In genomic region chr11:120351250-120352092, GRCm38 (mm10) we compare ENCODE assay signal across 9 mouse cellular contexts. TPM values are rescaled to one million over a fixed set of nuclear protein-coding genes. Genes with fewer than 3 reads are reported as not detected.
A peak's percentile ranks its signal among the peaks of the same experiment; 100 is the strongest.
DNase-seq lines count a peak whose midpoint lies in the region; ATAC-seq lines count a peak whose summit lies in the region.
"Had no signal": no experiment of that assay in that cellular context is flagged by ENCODE, and none has a peak within 500 bp of the region (broad histone marks: within the 10 kb centered on the region; RNA-seq: fewer than 3 reads in every experiment).

No protein-coding gene starts in this region.

- no peaks in the 10 kb centered on the region for H3K27me3 ChIP-seq in hindbrain, embryonic 14.5 days (ENCODE audit: control insufficient read depth, insufficient read depth, low read length)
- peaks cover 29% of the 10 kb centered on the region for H3K27me3 ChIP-seq in liver, embryonic 13.5 days

- 89% methylated on average over 10 of the region's 10 CpGs for WGBS in hindbrain, embryonic 14.5 days
- 84% methylated on average over 10 of the region's 10 CpGs for WGBS in liver, embryonic 13.5 days (ENCODE audit: insufficient replicate concordance)

- H3K4me3 ChIP-seq in hindbrain, embryonic 14.5 days (replicated peaks; ENCODE audit: low read length): no peak overlapping the region
- no peak overlapping the region; the same call in 1 of the 2 replicates for H3K4me3 ChIP-seq in liver, embryonic 13.5 days (replicated peaks)

- H3K4me2 ChIP-seq in hindbrain, embryonic 14.5 days (replicated peaks): peak overlapping the region; percentile 79
- H3K4me2 ChIP-seq in liver, embryonic 13.5 days: no peak overlapping the region; the same call in 1 of the 2 replicates

- peak overlapping the region; percentile 100 for H3K27ac ChIP-seq in hindbrain, embryonic 14.5 days
- peak overlapping the region; percentile 92 for H3K27ac ChIP-seq in liver, embryonic 13.5 days

- peaks cover 30% of the 10 kb centered on the region for H3K4me1 ChIP-seq in hindbrain, embryonic 14.5 days (replicated peaks; ENCODE audit: control insufficient read depth, insufficient read depth, low read length)
- peaks cover 86% of the 10 kb centered on the region for H3K4me1 ChIP-seq in liver, embryonic 13.5 days (replicated peaks)

- H3K9me3 ChIP-seq in hindbrain, embryonic 14.5 days (ENCODE audit: control insufficient read depth, low read length): no peaks in the 10 kb centered on the region
- H3K9me3 ChIP-seq in liver, embryonic 13.5 days (replicated peaks): no peaks in the 10 kb centered on the region
- H3K9me3 ChIP-seq: G1E had no signal

- peaks cover 8% of the 10 kb centered on the region; the same call in 1 of the 2 replicates for H3K36me3 ChIP-seq in hindbrain, embryonic 14.5 days (replicated peaks; ENCODE audit: control insufficient read depth, insufficient read depth)
- peaks cover 8% of the 10 kb centered on the region for H3K36me3 ChIP-seq in liver, embryonic 13.5 days

- ATAC-seq in hindbrain, embryonic 14.5 days (ENCODE audit: low FRiP score): no peak
- no peak for ATAC-seq in liver, embryonic 13.5 days (ENCODE audit: low read depth)

- peak; percentile 56 for DNase-seq in cerebellum, adult 9-11 months
- no peak for DNase-seq in cerebellum, postnatal 36 days
- peak; percentile 1 to 4 for DNase-seq in thymus, postnatal 36 days
- DNase-seq in thymus, postnatal 0 days (ENCODE audit: low spot score): no peak
- DNase-seq in hindbrain, embryonic 14.5 days (ENCODE audit: low spot score): no peak
- DNase-seq in liver, embryonic 13.5 days: no peak
- peak; percentile 22 for DNase-seq in urinary bladder, postnatal 14 days (ENCODE audit: low spot score)
- no peak for DNase-seq in thymus, postnatal 25 days

- peak overlapping the region; percentile 99 for H3K9ac ChIP-seq in hindbrain, embryonic 14.5 days
- no peak overlapping the region for H3K9ac ChIP-seq in liver, embryonic 13.5 days

RNA-seq across cellular contexts. Expression of gene Actg1, which starts 3.1 kb away (rescaled TPM):
- polyA plus RNA-seq in thymus, postnatal 0 days (2015; fragmentation: Nextera tagmentation; extraction: Ambion mirVana): 1,815 and 1,857 TPM in 2 replicates
- polyA plus RNA-seq in hindbrain, embryonic 14.5 days (2014; fragmentation: Nextera tagmentation; extraction: Ambion mirVana): 4,053 and 4,080 TPM in 2 replicates
- 712 and 750 TPM in 2 replicates for polyA plus RNA-seq in liver, embryonic 13.5 days (2015; fragmentation: Nextera tagmentation; extraction: Ambion mirVana)

RNA-seq across cellular contexts. Expression of gene Fscn2, which starts 9.9 kb away (rescaled TPM):
- 0.46 and 0.59 TPM in 2 replicates for polyA plus RNA-seq in thymus, postnatal 0 days (2015; fragmentation: Nextera tagmentation; extraction: Ambion mirVana)
- polyA plus RNA-seq in hindbrain, embryonic 14.5 days (2014; fragmentation: Nextera tagmentation; extraction: Ambion mirVana): 1.6 and 2.2 TPM in 2 replicates
- polyA plus RNA-seq in liver, embryonic 13.5 days (2015; fragmentation: Nextera tagmentation; extraction: Ambion mirVana): not detected in 2 replicates
- polyA plus RNA-seq: G1E had no signal

RNA-seq across cellular contexts. Expression of gene Faap100, which starts 27.1 kb away (rescaled TPM):
- 12.8 and 15.9 TPM in 2 replicates for polyA plus RNA-seq in thymus, postnatal 0 days (2015; fragmentation: Nextera tagmentation; extraction: Ambion mirVana)
- polyA plus RNA-seq in hindbrain, embryonic 14.5 days (2014; fragmentation: Nextera tagmentation; extraction: Ambion mirVana): 85.6 and 90.1 TPM in 2 replicates
- 7.8 and 8.7 TPM in 2 replicates for polyA plus RNA-seq in liver, embryonic 13.5 days (2015; fragmentation: Nextera tagmentation; extraction: Ambion mirVana)

Comparison
In these comparisons a context has a peak if more than half of its experiments do, and no peak if none do; other contexts are left out.
1. DNase-seq: peak in cerebellum, adult 9-11 months (single experiment), thymus, postnatal 36 days (2 of 2) and urinary bladder, postnatal 14 days (single experiment); none in cerebellum, postnatal 36 days (0 of 2), thymus, postnatal 0 days (single experiment), hindbrain, embryonic 14.5 days (single experiment), liver, embryonic 13.5 days (single experiment) and thymus, postnatal 25 days (single experiment).